Mouse (Mus musculus) heart, embryonic 12.5 days (tissue): ENCODE results near the gene Hyls1. TPM values are rescaled to one million over a fixed set of nuclear protein-coding genes. Genes with fewer than 3 reads are reported as not detected.

Experiments used
- ATAC-seq: fragments of 200-750 bp; cut with Nextera tagmentation; 2 replicates; pipeline ENCODE4 v1.8.0; 2017; ENCODE audit warnings: moderate TSS enrichment, moderate library complexity; ENCODE audit not compliant: insufficient number of reproducible peaks, low FRiP score
- H3K27ac ChIP-seq: fragments of 300-500 bp; sonication (generic); 2 replicates; pipeline ENCODE4 v1.5.1; 2016; ENCODE audit warnings: mild to moderate bottlenecking, moderate library complexity; ENCODE audit not compliant: poor library complexity, severe bottlenecking
- H3K27me3 ChIP-seq: fragments of 300-500 bp; sonication (generic); replicated peaks from 2 replicates; pipeline ENCODE4 v1.6.1; 2016; ENCODE audit warnings: mild to moderate bottlenecking, moderate library complexity
- H3K36me3 ChIP-seq: fragments of 300-500 bp; sonication (generic); 2 replicates; pipeline ENCODE4 v1.6.1; 2016; ENCODE audit warnings: mild to moderate bottlenecking, moderate library complexity
- H3K4me1 ChIP-seq: fragments of 300-500 bp; sonication (generic); replicated peaks from 2 replicates; pipeline ENCODE4 v1.6.1; 2016; ENCODE audit warnings: mild to moderate bottlenecking
- H3K4me2 ChIP-seq: fragments of 300-500 bp; sonication (generic); 2 replicates; pipeline ENCODE4 v1.6.1; 2016; ENCODE audit warnings: mild to moderate bottlenecking, moderate library complexity
- H3K4me3 ChIP-seq: fragments of 300-500 bp; sonication (generic); 2 replicates; pipeline ENCODE4 v1.5.1; 2016; ENCODE audit warnings: mild to moderate bottlenecking
- H3K9ac ChIP-seq: fragments of 300-500 bp; sonication (generic); 2 replicates; pipeline ENCODE4 v1.6.1; 2016; ENCODE audit warnings: mild to moderate bottlenecking, moderate library complexity
- H3K9me3 ChIP-seq: fragments of 300-500 bp; sonication (generic); replicated peaks from 2 replicates; pipeline ENCODE4 v1.6.1; 2016; ENCODE audit warnings: mild to moderate bottlenecking, moderate library complexity
- WGBS: fragments of 180-500 bp; shearing (Covaris S2); methylation state at CpG from one replicate; pipeline ENCODE4 v1.1.7; 2016; 5-methylcytosine and 5-hydroxymethylcytosine counted together
- polyA plus RNA-seq: library from polyadenylated mRNA; unstranded; fragments of >200 nt; fragmentation: Nextera tagmentation; extraction: Ambion mirVana; gene quantifications from 2 replicates; pipeline ENCODE4 v1.2.1, GENCODE M21; 2016

Hyls1 gene
- polyA plus RNA-seq, 1 experiment from 2014 or later: 13.6 TPM

DNA sequence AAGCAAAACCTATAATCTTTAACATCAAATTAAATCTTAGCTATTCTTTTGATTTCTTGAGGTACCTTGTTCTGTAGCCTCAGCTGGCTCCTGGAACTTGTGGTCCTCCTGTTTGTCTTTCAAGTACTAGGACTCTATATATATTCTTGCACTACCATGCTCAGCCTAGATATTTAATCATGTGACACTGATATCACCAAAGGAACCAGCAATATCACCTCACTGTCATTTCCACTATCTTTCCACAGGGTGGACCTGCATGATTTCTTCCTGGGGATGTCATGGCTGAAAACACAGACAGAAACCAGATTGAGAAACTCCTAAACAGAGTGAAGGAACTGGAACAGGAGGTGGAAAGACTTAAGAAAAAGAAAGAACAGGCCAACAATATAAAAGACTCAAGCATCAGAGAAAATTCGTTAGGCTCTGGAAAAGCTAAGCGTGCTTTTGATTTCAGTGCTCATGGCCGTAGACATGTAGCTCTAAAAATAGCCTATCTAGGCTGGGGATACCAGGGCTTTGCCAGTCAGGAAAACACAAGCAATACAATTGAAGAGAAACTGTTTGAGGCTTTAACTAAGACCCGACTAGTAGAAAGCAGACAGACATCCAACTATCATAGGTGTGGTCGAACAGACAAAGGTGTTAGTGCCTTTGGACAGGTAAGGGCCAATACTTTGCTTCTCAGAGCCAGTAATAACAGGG lies 5.5 kb downstream of the Hyls1 start:
- H3K4me3 ChIP-seq: no peak overlapping the region
- no peak for ATAC-seq
- no peaks in the 10 kb centered on the region for H3K9me3 ChIP-seq
- WGBS: 52% methylated on average over 5 of the region's 5 CpGs
- H3K4me2 ChIP-seq: peak overlapping the region; percentile 50
- peaks cover 37% of the 10 kb centered on the region for H3K36me3 ChIP-seq
- H3K27me3 ChIP-seq: no peaks in the 10 kb centered on the region
- H3K9ac ChIP-seq: no peak overlapping the region
- peaks cover 24% of the 10 kb centered on the region for H3K4me1 ChIP-seq
- peak overlapping the region; percentile 84 for H3K27ac ChIP-seq

DNA sequence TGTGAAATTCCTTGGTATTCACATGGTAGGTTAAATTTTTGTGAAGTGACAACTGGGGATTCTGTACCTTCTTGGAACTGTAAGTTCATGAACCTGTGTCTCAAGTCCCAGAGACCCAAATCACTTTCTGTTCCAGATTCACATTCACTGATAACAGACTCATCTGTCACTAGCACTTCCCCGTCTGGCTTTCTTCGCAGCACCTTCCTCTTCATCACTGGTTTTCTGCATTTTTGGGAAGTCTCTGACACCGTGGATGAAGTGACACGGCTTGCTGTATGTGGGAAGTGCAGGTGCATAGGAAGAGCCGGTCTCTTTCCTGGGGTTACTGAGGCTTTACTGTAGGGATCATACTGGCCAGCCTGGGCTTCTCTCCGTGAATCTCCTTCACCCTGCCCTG lies 8.6 kb downstream of the Hyls1 start:
- 79% methylated on average over 6 of the region's 6 CpGs for WGBS
- Histone ChIP-seq H3K4me1 (peaks cover 28% of the 10 kb centered on the region), H3K4me3 (no peak overlapping the region), H3K9me3 (no peaks in the 10 kb centered on the region), H3K27me3 (0 out of 2 replicates have a peak, but pooled peaks cover 6% of the 10 kb centered on the region), H3K4me2 (no peak overlapping the region), H3K27ac (no peak overlapping the region), H3K36me3 (peaks cover 21% of the 10 kb centered on the region), H3K9ac (no peak overlapping the region)
- ATAC-seq: no peak

DNA sequence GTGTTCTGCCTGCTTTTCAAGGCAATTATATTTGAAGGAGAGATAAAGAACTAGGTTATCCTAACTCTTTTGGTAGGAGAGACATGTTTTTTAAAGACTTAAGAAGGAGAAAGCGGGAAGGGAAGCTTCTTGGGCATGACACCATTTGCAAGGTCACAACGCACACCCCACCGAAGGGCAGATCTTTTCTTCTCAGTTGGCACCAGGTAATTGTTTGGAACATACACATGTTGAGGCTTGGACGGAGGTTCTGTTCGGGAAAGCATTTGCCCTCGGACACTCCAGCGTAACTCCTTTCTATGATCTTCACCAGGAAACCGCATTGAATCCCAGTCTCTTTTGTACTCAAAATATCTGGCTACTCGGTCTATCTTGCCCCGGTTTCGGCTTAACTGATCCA lies 9.1 kb downstream of the Hyls1 start:
- 0 out of 2 replicates have a peak, but pooled peaks cover 6% of the 10 kb centered on the region for H3K27me3 ChIP-seq
- H3K4me3 ChIP-seq: no peak overlapping the region
- ATAC-seq: no peak
- peaks cover 17% of the 10 kb centered on the region for H3K36me3 ChIP-seq
- no peaks in the 10 kb centered on the region for H3K9me3 ChIP-seq
- no peak overlapping the region for H3K4me2 ChIP-seq
- H3K27ac ChIP-seq: no peak overlapping the region
- peaks cover 28% of the 10 kb centered on the region for H3K4me1 ChIP-seq
- H3K9ac ChIP-seq: no peak overlapping the region
- 92% methylated on average over 11 of the region's 11 CpGs for WGBS

DNA sequence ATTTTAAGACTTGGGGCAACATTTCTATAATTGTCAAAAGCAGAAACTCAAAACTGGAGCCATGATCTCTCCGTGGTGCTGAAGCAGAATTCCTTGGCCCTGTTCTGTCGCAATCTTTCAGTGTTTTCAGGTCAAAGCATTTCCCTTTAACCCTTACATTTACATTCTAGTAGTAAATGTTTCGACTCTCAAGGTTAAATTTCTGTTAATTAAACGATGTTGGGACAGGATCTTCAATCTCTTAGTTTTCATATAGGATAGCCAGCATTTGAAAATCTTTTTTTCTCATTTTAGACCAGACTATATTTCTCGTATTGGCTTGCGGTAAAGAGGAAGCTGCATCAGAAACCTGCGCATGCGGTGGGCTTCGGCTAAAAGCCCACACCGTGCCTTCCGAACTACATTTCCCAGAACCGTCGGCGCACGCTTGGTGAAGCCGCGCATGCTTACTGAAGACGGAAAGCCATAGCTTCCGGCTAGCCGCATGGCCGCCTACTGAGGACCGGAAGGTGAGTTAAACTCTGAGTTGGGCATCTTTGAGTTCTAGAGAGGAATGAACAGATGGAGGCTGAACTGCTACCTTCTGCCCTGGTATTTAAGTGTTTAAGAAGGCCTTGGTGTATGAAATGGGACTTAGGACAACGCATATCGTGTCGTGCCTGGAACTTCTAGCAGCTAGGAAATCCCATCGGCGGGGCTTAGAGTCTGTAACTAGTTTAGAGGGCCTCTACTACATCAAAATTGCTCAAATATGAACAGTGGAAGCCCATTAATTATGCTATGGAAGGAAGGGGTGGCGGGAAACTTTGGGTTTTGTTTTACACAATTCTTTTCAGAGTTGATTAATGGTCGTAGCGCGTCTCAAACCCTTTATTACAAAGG lies 10.9 kb downstream of the Hyls1 start:
- H3K27ac ChIP-seq: 0 out of 2 replicates have a peak overlapping the region, but pooled peaks have one; percentile 46
- H3K9ac ChIP-seq: peak overlapping the region; percentile 78
- no peaks in the 10 kb centered on the region for H3K9me3 ChIP-seq
- 0 out of 2 replicates have a peak, but pooled peaks cover 6% of the 10 kb centered on the region for H3K27me3 ChIP-seq
- peak overlapping the region; percentile 81 for H3K4me3 ChIP-seq
- WGBS: 2% methylated on average over 31 of the region's 31 CpGs
- peaks cover 17% of the 10 kb centered on the region for H3K4me1 ChIP-seq
- peak overlapping the region; percentile 100 for H3K4me2 ChIP-seq
- peak; percentile 85 for ATAC-seq
- peaks cover 11% of the 10 kb centered on the region for H3K36me3 ChIP-seq

DNA sequence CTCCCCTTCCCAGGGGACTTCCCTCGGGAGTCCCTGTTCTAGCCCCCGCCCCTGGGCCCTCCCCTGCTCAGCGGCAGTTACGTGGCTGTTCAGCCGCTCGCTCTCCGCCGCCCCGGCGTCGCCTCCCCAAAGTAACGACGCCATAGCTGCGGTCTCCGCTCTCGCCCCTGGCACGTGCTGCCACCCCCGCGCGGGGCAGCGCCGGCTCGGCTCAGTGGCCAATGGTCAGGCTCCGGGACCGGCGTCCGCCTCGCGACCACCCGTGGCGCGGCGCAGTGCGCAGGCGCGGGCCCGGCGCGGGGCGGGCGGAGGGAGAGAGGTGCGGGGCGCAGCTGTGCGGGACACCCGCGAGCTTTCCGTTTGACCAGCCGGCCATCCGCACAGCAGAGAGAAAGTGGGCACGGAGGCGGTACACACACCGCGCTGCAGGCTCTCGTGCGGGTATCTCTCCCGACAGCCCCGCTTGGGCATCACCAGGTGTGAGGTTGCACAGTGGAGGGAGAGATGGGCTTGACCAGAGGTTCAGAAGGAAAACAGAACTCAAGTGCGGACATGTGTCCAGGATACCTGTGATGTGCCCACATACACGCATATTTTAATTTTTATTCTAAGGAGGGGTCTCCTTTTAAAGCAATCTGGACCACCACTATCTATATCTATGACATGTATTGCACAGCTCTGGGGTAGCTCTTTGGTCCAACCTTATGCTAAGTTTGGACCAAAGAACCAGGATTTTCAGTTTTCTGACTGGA lies 11.8 kb downstream of the Hyls1 start, which contains the start of the genes Ddx25 and Pus3:
Gene Ddx25, minus strand, starts transcription at position 272 of the 752 bp plus-strand sequence.
Gene Pus3, plus strand, starts transcription at position 339 of the 752 bp plus-strand sequence.
- Histone ChIP-seq H3K36me3 (peaks cover 11% of the 10 kb centered on the region), H3K4me1 (peaks cover 20% of the 10 kb centered on the region), H3K4me3 (peak within 1 kb of the TSS; percentile 81), H3K27me3 (0 out of 2 replicates have a peak, but pooled peaks cover 6% of the 10 kb centered on the region), H3K9me3 (no peaks in the 10 kb centered on the region), H3K9ac (peak within 1 kb of the TSS; percentile 78), H3K27ac (0 out of 2 replicates have a peak within 1 kb of the TSS, but pooled peaks have one; percentile 46), H3K4me2 (peak within 1 kb of the TSS; percentile 100)
- WGBS: under 1% methylated on average over 59 of the region's 59 CpGs
- peak; percentile 74 for ATAC-seq

DNA sequence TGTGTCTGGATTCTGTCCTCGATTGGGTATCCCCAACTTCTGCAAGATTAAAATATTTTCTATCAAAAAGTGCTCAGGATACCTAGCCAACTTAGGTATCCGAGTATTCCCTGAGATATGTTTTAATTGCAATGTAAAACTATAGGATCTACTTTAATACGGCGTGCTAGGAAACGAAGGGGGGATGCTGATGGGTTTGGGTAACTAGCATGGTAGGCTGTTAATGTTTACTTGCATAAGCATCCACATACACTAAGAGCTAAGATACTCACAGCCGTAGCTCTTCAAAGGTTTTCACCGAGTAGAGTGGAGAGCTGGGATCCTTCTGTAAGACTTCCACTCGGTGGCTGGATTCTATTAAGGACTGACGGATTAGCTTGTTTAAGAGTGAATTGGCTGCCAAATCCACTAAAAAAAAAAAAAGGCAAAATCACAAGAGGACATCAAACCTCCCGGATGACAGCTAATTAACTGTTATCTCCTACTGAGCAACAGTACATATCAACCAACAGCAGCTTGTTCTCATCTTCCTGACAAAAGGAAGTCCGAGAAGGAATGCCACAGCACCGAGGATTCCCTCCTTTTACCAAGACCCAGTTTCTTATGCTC lies 13.6 kb downstream of the Hyls1 start:
- ATAC-seq: no peak
- Histone ChIP-seq H3K9me3 (no peaks in the 10 kb centered on the region), H3K4me3 (no peak overlapping the region), H3K9ac (no peak overlapping the region), H3K36me3 (peaks cover 7% of the 10 kb centered on the region), H3K4me2 (no peak overlapping the region), H3K4me1 (peaks cover 20% of the 10 kb centered on the region), H3K27me3 (0 out of 2 replicates have a peak, but pooled peaks cover 6% of the 10 kb centered on the region), H3K27ac (no peak overlapping the region)
- WGBS: 41% methylated on average over 12 of the region's 12 CpGs

DNA sequence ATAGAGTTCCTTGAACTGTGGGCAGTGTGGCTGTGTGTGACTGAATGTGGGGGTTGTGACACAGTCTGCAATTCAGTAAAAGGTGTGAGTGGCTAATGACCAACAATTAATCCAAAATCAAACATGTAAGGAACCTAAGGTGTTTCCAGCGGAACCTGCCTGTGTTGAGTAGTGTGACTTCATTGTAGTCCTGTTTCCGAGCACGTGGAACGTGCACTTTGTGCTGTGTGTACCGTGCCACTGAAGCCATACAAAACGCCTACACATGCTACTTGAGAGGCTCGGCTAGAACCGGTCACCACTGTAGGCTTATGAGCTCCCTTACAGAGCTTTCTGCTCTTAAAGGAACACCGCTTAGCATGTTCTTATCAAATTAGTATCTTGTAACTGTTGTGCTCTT lies 21.7 kb downstream of the Hyls1 start:
- Histone ChIP-seq H3K4me1 (no peaks in the 10 kb centered on the region), H3K4me3 (no peak overlapping the region), H3K27ac (no peak overlapping the region), H3K27me3 (no peaks in the 10 kb centered on the region), H3K4me2 (no peak overlapping the region), H3K9me3 (no peaks in the 10 kb centered on the region), H3K9ac (no peak overlapping the region), H3K36me3 (no peaks in the 10 kb centered on the region)
- no peak for ATAC-seq
- WGBS: 78% methylated on average over 9 of the region's 9 CpGs

DNA sequence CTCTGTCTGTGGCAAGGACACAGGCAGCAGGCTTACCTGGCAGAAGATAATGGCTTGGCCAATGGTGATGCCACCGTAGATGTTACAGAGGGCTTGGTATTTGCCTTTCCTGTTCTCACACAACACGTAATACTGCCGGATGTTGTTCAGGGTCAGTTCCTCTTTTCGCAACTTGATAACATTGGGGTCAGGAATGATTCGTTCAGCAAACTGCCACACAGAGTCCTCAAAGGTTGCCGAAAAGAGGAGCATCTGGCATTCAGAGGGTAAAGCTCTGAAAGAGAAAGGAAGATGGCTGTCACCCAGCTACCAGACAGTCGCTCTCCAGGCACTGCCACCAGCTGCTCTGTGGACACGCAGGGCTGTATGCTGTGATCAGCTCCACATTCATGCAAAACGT lies 23.5 kb downstream of the Hyls1 start:
- Histone ChIP-seq H3K27me3 (0 out of 2 replicates have a peak, but pooled peaks cover 3% of the 10 kb centered on the region), H3K4me3 (no peak overlapping the region), H3K36me3 (no peaks in the 10 kb centered on the region), H3K27ac (no peak overlapping the region), H3K9ac (no peak overlapping the region), H3K9me3 (no peaks in the 10 kb centered on the region), H3K4me1 (no peaks in the 10 kb centered on the region), H3K4me2 (no peak overlapping the region)
- WGBS: 70% methylated on average over 9 of the region's 9 CpGs
- no peak for ATAC-seq

DNA sequence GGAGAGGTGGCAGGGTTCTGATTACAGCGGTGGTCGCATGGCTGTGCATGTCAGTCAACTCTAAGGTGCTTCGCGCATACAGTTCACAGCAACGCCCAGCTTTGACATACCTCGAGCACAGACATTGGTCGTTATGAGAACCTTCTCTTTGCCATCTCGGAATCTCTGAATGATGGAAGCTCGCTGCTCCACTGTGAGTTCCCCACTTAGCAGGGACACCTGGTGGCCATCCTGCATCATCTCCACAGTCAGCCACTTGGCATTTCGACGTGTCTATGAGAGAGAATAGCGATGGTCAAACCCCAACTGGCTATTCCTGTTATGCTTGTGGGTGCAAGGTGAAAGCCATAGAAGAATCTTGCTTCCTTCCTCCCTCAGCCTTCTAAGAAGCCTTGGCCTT lies 24.5 kb downstream of the Hyls1 start:
- Histone ChIP-seq H3K4me1 (no peaks in the 10 kb centered on the region), H3K36me3 (no peaks in the 10 kb centered on the region), H3K9me3 (no peaks in the 10 kb centered on the region), H3K4me2 (no peak overlapping the region), H3K27me3 (0 out of 2 replicates have a peak, but pooled peaks cover 3% of the 10 kb centered on the region), H3K4me3 (no peak overlapping the region), H3K27ac (no peak overlapping the region), H3K9ac (no peak overlapping the region)
- 67% methylated on average over 12 of the region's 12 CpGs for WGBS
- no peak for ATAC-seq

DNA sequence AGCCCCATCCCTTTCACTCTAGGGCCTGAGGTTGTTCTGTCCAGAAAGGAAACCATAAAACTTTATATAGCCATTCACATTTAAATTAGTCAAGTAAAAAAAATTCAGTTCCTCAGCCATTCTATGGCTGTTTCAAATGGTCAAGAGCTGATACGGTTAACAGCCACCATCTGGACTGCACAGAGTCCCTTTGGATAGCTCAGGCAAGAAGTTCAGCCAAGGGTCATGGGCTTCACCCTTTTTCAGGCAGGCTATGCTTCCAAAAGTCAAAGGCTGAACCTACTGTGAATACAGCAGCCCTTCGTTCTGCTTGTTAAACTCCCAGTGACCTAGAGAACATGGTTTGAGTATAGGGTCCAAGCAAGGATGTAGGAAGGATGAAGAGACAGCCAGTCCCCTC lies 25.5 kb downstream of the Hyls1 start:
- 77% methylated on average over 2 of the region's 2 CpGs for WGBS
- H3K4me1 ChIP-seq: no peaks in the 10 kb centered on the region
- no peak for ATAC-seq
- H3K9ac ChIP-seq: no peak overlapping the region
- H3K36me3 ChIP-seq: no peaks in the 10 kb centered on the region
- H3K4me3 ChIP-seq: no peak overlapping the region
- 0 out of 2 replicates have a peak, but pooled peaks cover 3% of the 10 kb centered on the region for H3K27me3 ChIP-seq
- no peak overlapping the region for H3K27ac ChIP-seq
- H3K9me3 ChIP-seq: no peaks in the 10 kb centered on the region
- no peak overlapping the region for H3K4me2 ChIP-seq
